Comparison of ENCODE assay signal across 8 mouse cellular contexts in the genomic region with DNA sequence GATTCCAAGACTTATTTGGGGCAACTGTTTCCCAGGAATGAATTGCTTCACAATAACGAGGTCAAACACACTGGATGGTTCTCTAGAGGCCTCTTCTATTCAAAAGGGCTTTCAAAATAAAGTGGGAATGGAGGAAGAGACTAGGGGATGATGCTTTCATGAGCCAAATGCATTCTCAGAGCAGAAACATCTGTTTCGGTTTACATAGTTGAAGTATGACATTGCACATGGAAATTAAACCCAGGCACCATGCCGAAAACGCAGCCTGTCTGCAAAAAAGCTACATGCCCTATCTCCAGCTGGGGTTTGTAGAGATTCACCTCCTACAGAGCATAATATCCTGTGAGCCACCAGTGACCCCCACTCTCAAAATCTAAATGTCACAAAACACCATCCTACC. TPM values are rescaled to one million over a fixed set of nuclear protein-coding genes. Genes with fewer than 3 reads are reported as not detected.
DNase-seq lines count a peak whose midpoint lies in the region; ATAC-seq lines count a peak whose summit lies in the region.

No protein-coding gene starts in this region.

- H3K9ac ChIP-seq in embryonic facial prominence, embryonic 14.5 days (ENCODE audit: low read depth, low read length), result no peak overlapping the region
- no peak overlapping the region for H3K9ac ChIP-seq in midbrain, embryonic 16.5 days (ENCODE audit: low read depth, low read length)

- H3K36me3 ChIP-seq in embryonic facial prominence, embryonic 14.5 days (ENCODE audit: control insufficient read depth, insufficient read depth, low read length), result no peaks in the 10 kb centered on the region
- no peaks in the 10 kb centered on the region for H3K36me3 ChIP-seq in midbrain, embryonic 16.5 days (ENCODE audit: control insufficient read depth, insufficient read depth, low read length)

- H3K4me3 ChIP-seq in embryonic facial prominence, embryonic 14.5 days (ENCODE audit: low read depth, low read length), result no peak overlapping the region
- H3K4me3 ChIP-seq in midbrain, embryonic 16.5 days (ENCODE audit: low read depth, low read length), result no peak overlapping the region

- no peaks in the 10 kb centered on the region; the same call in 1 of the 2 replicates for H3K9me3 ChIP-seq in embryonic facial prominence, embryonic 14.5 days (ENCODE audit: control insufficient read depth, low read length)
- no peaks in the 10 kb centered on the region for H3K9me3 ChIP-seq in midbrain, embryonic 16.5 days (replicated peaks; ENCODE audit: control insufficient read depth, low read length, poor library complexity, severe bottlenecking)

- H3K4me1 ChIP-seq in embryonic facial prominence, embryonic 14.5 days (ENCODE audit: control insufficient read depth, insufficient read depth, low read length), result peaks cover 27% of the 10 kb centered on the region
- no peaks in the 10 kb centered on the region for H3K4me1 ChIP-seq in midbrain, embryonic 16.5 days (ENCODE audit: control insufficient read depth, insufficient read depth, low read length)

- peak; percentile 39 for ATAC-seq in embryonic facial prominence, embryonic 14.5 days (ENCODE audit: low read depth)
- ATAC-seq in cerebellum, adult (ENCODE audit: insufficient number of reproducible peaks, low FRiP score, low TSS enrichment), result no peak
- no peak for ATAC-seq in midbrain, embryonic 16.5 days

- H3K27me3 ChIP-seq in embryonic facial prominence, embryonic 14.5 days (replicated peaks; ENCODE audit: control insufficient read depth, insufficient read depth, low read length), result no peaks in the 10 kb centered on the region
- no peaks in the 10 kb centered on the region for H3K27me3 ChIP-seq in midbrain, embryonic 16.5 days (ENCODE audit: control insufficient read depth, insufficient read depth, low read depth, low read length)

- peak; percentile 14 for DNase-seq in adrenal gland, postnatal 10 days
- no peak for DNase-seq in adrenal gland, adult 8-10 months
- peak; percentile 95 for DNase-seq in embryonic facial prominence, embryonic 14.5 days (ENCODE audit: low spot score)
- DNase-seq in heart, postnatal 36 days, result peak; percentile 35 to 61
- peak; percentile 87 for DNase-seq in lung, postnatal 10 days
- DNase-seq in cerebellum, adult 9-11 months, result no peak

- H3K27ac ChIP-seq in embryonic facial prominence, embryonic 14.5 days (replicated peaks; ENCODE audit: low read depth, low read length), result peak overlapping the region; percentile 90
- no peak overlapping the region for H3K27ac ChIP-seq in midbrain, embryonic 16.5 days (ENCODE audit: low read length)

- peak overlapping the region; percentile 38; the same call in 1 of the 2 replicates for H3K4me2 ChIP-seq in embryonic facial prominence, embryonic 14.5 days (ENCODE audit: low read depth, low read length)
- H3K4me2 ChIP-seq in midbrain, embryonic 16.5 days (ENCODE audit: low read length), result no peak overlapping the region

- intact Hi-C loops in heart, postnatal 36 days (cut with DNase I), result loop anchor here (2.0 to 10.0 kb wide), 6 partner anchors 93 to 1538 kb away; no protein-coding TSS in a partner anchor

- WGBS in embryonic facial prominence, embryonic 14.5 days, result 26% methylated on average over 4 of the region's 4 CpGs
- 69% methylated on average over 4 of the region's 4 CpGs for WGBS in midbrain, embryonic 16.5 days

RNA-seq across cellular contexts. Expression of gene Wdr75, which starts 29.3 kb away (rescaled TPM):
- total RNA-seq in adrenal gland, postnatal 10 days (2021), result 10 to 100 TPM; 41.5 to 42.9 TPM
- 10 to 100 TPM; 41.5 to 52.6 (median 46.2) TPM for total RNA-seq in adrenal gland, adult 8-10 months (2022)
- 61.0 and 75.9 TPM in 2 replicates for polyA plus RNA-seq in embryonic facial prominence, embryonic 14.5 days (2014; fragmentation: Nextera tagmentation; extraction: Ambion mirVana)
- 10 to 100 TPM; 16.7 to 22.5 TPM for total RNA-seq in heart, postnatal 36 days (2021)
- polyA plus RNA-seq in midbrain, embryonic 16.5 days (2015; fragmentation: Nextera tagmentation; extraction: Ambion mirVana), result 46.8 and 54.3 TPM in 2 replicates

Comparison
In these comparisons a context has a peak if more than half of its experiments do, and no peak if none do; other contexts are left out.
1. DNase-seq: peak in adrenal gland, postnatal 10 days (single experiment), embryonic facial prominence, embryonic 14.5 days (single experiment), heart, postnatal 36 days (2 of 2) and lung, postnatal 10 days (single experiment); none in adrenal gland, adult 8-10 months (single experiment) and cerebellum, adult 9-11 months (single experiment).